Mouse (Mus musculus) erythroid progenitor cell, adult 5-6 weeks (primary cell): ENCODE results near the gene Vangl1. TPM values are rescaled to one million over a fixed set of nuclear protein-coding genes. Genes with fewer than 3 reads are reported as not detected.

Source experiments
- ATAC-seq: replicated peaks from 2 replicates; pipeline ENCODE4 v1.8.0; 2016; ENCODE audit warnings: moderate number of reproducible peaks, mild to moderate bottlenecking, moderate TSS enrichment, inconsistent platforms; ENCODE audit not compliant: poor library complexity, low FRiP score, severe bottlenecking
- total RNA-seq, 2 experiments: library from RNA; stranded (forward) in 1 of 2; stranded (reverse) in 1 of 2; fragments of 150-400 nt in 1 of 2; fragments of 186-747, 209-891 nt in 1 of 2; gene quantifications; 2 replicates each; pipeline versions ENCODE4 v1.2.3 to v1.2.4; 2015 to 2017; ENCODE audit warnings: low replicate concordance in 2 of 2

Vangl1 gene
- total RNA-seq, 2 experiments from 2014 or later: 31.0 to 109 TPM

DNA sequence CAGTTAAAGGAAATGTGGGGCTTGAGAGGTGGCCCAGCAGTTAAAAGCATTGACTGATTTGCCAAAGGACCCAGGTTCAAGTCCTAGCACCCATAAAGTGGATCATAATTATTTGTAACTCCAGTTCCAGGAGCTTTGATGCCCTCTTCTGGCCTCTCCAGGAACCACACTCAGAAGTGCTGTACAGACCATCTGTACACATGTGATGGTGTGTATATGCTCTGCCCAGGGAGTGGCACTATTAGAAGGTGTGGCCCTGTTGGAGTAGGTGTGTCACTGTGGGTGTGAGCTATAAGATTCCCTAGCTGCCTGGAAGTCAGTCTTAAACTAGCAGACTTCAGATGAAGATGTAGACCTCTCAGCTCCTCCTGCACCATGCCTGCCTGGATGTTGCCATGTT is 83.5 kb downstream of the Vangl1 start:
- ATAC-seq: peak; percentile 70

DNA sequence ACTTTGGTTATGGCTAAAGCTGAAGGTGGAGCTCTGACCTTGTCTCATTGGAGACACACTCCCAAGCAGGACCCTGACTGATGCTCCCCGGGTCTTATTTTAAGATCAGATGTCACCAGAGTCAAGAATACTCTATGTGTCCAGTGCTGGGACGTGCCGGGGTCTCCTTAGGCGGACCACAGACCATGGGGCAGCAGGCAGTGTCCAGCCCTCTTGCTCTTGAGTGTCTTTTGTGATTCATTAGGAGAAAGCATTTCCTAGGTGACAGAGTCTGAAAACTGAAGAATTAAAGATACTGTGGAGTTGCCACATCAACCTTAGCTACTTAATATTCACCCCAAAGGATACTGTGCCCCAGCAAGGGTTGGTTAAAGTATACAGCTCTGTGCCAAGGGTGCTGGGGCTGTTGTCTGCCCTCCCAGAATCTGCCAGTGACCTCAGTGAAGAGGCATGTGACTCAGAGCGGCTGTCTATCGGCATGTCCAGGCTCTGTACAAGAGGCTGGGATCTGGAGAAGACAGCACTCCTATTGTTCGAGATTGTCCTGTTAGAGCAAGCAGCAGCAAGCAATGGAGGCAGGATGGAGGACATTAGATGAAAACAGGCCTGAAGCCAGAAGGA is 92.4 kb downstream of the Vangl1 start:
- no peak for ATAC-seq

DNA sequence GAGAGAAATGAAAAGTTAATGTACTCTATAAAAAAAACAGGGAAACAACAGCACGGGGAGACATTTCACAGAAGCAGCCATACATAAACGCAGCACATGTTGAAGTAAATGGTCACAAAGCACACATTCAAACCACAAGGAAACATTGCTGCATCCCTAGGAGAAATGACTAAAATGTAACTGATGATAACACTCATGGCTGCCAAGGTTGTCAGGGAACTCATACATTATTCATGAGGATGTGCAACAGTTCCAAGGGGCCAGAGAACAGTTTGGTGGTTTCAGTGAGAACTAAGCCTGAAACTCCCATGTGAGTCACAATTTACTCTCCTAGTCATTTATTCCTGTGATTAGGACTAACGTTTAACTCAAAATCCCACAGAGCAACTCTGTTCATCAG is 96.3 kb downstream of the Vangl1 start:
- no peak for ATAC-seq

DNA sequence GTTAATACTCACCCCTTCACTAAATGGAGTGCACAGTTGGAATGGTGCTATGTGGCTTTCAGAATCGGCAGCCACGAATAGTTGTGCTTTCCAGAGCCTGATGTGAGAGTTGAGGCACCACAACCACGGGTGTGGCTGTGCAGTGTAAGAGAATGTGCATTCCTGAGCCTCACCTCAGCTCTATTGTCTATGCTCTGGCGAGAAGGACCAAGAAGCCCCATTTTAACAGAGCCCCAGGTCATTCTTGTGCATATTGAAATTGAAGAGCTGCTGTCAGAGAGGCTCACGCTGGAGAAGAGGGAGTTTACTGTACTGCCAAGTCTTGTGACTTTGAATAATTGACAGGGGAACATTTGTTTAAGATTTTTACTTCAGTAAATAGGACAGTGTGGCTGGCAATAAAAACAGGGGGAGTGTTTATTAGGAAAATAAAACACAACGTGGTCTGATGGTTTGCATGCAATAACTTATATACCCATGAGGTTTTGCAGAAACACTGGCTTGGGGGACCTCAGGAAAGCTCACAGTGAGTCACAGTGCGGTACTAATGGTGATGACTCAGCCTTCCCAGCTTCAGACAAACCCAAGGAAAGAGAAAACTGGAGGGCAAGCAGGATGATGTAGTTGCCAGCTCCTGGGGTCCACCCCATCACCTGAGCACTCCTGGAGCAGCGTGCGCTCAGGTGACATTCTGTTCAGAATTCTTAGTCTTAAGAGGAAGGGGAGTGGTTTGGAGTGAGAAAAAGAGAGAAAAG is 100.5 kb downstream of the Vangl1 start:
- no peak for ATAC-seq

Other genes starting within 250 kb of the Vangl1 start
- not detected in 2 replicates for gene Nhlh2, start 194.6 kb downstream of the Vangl1 start, total RNA-seq (2015; ENCODE audit: low replicate concordance)
- not detected in 2 replicates for gene Nhlh2, start 194.6 kb downstream of the Vangl1 start, total RNA-seq (2017; ENCODE audit: low replicate concordance)
- gene Casq2, start 118.3 kb downstream of the Vangl1 start, total RNA-seq (2015; ENCODE audit: low replicate concordance): not detected in 2 replicates
- 1.5 TPM in 1 of 2 replicates, not detected in the other for gene Casq2, start 118.3 kb downstream of the Vangl1 start, total RNA-seq (2017; ENCODE audit: low replicate concordance)